Mouse (Mus musculus): ENCODE results near the gene Tubb4a.
"Not testable (repeated sequence)": the region's sequence is repeated elsewhere in the genome, so short reads cannot be mapped to it uniquely, and the experiment has no call there.

Tubb4a gene

DNA sequence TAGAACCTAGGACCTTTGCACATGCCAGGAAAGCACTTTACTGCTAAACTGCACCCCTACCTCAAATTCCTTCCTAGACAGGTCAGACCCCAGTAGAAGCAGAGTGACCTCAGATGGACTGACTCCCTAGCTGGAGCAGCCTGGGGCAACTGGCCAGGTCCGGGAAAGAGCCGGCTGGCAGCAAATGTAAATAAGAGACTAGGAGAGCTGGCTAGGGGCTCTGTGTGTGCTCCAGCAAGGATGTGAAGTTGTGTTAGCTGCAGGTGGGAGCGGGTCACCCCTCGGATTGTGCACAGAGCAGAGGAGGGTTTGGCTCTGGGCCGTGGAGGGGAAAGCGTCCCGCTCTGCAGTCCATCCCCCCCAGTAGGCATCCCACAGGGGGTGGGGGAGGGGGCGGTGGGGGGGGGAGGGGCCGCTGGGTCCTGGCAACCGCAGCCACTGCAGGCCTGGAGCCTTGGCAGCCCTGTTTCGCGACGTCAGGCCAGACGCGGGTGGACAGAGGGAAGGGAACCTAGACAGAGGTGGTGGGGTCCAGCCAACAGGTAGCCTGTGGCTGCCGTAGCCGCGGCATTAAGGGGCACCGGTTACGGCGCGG is 28.6 kb downstream of the Tubb4a start, which contains the start of gene Crb3:
Crb3 (plus strand) TSS at position 215 of the 595 bp plus-strand sequence.
- no peak for DNase-seq (ENCODE audit: low spot score)

DNA sequence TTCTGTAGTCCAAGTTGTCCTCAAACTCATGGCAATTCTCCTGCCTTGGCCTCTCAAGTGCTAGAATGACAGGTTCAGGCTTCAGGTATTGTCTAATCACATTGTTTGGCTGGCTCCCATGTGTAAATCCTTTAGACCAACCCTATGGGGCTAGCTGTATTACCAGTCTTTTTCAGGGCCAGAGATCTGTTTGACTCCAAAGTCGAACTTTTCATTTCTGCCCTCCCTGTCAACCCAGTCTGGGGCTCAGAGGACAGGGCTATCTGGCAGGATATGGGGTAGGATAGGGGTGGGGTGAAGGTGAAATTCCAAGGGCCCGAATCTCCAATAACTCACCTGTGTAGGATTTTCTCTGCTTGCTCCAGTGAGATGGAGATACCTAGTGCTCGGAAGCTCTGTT is 31.3 kb downstream of the Tubb4a start:
- no peak for DNase-seq (ENCODE audit: low spot score)

DNA sequence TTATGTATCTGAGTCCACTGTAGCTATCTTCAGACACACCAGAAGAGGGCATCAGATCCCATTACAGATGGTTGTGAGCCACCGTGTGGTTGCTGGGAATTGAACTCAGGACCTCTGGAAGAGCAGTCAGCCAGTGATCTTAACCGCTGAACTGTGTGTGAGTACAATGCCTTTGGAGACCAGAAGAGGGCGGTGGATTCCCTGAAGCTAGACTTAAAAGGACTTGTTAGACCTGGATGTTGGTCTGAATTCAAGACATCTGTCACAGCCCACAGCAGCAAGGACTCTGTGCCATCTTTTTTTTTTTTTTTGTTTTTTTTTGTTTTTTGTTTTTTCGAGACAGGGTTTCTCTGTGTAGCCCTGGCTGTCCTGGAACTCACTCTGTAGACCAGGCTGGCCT is 35.9 kb downstream of the Tubb4a start:
- DNase-seq (ENCODE audit: low spot score) = not testable (repeated sequence)

DNA sequence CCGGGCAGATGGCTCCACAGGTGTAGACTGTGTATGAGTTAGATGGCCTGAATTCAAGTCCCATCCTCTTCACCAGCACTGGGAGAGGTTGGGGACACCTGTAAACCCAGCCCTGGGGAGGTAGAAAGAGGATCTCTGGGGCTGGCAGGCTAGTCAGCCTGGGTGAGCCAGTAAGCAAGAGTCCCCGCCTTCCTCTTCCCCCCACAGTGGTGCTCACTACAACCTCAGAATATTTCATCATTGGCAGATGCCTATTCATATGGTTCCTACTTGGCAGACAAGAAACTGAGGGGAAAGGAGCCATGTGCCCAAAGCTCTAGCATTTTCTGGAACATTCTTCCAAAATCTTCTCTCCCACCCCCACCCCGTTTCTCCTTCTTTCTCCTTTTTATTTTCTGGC is 38.8 kb downstream of the Tubb4a start:
- DNase-seq (ENCODE audit: low spot score) = no peak

DNA sequence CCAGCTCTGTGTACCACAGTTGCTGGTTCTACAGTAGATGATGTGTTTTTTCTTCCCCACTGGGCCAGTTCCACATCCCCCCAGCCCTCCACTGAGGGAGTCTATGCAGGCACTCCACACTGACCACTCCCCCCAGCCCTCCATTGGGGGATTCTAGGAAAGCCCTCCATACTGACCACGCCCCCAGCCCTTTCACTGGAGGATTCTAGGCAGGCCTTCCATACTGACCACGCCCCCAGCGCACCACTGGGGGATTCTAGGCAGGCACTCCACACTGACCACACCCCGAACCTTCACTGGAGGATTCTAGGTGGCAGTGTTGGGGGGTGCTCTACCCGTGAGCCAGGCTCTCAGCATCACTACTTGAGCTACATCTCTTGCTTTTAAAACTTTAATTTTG is 40.2 kb downstream of the Tubb4a start:
- no peak for DNase-seq (ENCODE audit: low spot score)

DNA sequence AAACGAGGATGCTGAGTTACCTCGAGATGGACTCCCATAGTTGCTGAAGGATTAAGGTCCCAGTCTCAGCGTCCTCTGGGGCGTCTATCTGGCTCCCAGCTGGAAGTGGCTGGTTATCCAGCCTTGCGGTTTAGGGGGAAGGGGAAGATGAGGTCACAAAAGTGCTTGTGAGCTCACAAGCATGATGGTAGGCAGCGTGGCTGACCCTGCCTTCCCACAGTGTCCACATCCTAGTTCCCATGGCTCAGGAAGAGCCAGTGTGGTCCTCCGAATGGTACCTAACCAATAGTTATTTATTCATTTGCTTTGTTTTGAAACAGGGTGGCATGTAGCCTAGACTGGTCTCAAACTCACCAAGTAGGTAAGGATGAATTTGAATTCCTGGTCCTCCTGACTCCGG is 46.0 kb downstream of the Tubb4a start, which contains the start of gene Slc25a41:
Slc25a41 (minus strand) TSS at position 101 of the 400 bp plus-strand sequence.
- no peak for DNase-seq (ENCODE audit: low spot score)

DNA sequence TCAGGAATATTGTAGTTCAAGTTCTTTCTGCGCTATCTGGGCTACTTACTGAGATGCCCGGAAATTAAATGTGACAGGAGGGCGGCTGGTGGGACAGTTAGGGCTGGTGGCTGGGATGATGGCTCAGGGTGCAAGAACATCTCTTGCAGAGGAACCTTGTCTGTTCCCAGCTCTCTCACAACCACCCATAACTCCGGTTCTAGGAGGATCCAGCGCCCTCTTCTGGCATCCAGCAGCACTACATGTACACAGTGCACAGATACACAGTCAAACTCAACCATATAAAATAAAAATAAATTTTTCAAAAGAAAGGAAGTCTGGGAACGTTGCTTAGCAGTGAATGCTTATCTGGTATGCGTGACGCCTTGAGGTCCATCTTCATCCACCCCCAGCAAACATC is 48.6 kb downstream of the Tubb4a start:
- no peak for DNase-seq (ENCODE audit: low spot score)

DNA sequence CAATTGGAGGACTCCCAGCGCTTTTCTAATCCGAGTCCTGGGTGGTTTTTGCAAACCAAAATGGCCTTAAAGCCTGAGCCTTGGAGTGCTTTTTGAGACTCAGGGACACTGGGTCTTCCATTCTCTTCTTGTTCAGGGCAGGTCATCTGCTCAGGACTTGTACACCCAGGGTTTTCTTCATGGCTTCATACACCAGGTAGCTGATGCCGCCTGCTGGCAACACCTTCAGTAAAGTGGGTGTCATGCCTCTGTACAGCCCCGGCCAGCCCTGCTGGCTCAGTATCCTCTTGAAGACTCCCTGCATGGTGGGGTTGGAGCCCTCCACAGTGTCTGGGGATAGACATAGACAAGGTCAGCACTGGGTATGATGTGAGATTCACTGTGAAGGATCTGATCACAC is 54.7 kb downstream of the Tubb4a start:
- no peak for DNase-seq (ENCODE audit: low spot score)

DNA sequence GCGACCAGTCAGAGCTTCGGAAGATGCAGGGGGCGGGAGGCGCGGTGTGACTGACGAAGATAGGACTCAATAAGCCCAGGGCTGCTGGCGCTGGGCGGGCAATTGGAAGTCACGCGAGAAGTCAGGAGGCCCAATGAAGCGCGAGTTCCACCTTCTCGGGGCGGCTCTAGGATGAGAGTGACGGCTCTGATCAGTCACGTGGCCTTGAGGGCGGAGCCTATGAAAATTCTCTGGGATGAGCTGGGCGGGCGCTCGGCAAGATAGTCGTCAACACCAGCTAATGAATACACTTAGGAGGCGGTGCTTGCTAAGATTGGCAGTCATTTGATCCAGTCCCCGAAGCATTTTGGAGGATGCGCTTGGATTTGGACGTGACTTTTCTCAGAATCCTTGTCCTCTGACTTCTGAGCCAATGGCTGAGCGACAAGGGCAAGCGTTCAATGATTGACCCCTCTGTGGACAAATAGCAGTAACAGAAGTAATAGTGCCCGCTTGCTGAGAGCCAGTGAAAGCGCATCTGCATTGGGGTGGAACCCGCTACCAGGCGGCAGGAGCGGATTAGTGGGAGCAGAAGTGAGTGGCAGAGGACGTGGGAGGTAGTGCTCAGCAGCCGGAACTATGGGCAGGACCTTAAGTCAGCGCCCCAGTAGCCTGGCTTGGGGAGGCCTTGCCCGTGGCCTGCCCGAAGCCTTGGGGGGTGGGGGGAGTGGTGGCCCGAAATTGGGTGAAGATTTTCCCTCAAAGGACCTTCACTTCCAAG is 55.7 kb downstream of the Tubb4a start:
- peak; percentile 100 for DNase-seq (ENCODE audit: low spot score)

DNA sequence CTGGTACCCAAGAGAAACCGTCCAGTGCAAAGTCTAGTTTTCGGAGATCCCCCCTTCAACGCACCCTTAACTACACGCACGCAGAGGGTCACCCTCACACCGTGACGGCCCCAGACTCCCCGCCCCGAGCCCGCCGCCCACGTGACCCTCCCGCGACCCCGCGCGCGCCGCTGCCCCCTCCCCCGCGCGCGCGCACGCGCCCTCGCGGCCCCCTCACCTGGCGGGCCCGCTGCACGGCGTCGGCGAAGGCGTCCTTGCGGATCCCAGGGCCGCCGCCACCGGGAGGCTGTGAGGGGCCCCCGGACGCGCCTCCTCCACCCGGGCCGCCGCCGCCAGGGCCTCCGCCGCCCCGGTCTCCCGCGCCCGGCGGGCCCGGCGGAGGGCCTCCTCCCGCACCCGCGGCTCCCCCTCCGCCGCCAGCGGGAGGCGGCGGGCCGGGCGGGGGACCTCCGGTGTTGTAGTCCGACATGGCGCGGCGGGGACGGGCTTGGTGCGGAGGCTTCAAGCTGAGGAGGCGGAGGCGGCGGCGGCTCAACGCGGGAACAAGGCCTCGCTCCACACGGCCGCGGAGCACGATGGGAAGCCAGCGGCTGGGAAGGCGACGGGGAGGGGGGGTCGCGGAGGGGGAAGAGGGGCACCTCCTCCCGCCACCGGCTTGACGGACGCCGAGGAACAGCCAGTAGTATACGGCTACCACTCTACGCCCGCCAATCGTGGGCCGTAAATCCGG is 56.5 kb downstream of the Tubb4a start, which contains the start of gene Khsrp:
Khsrp (minus strand) TSS at position 592 of the 730 bp plus-strand sequence.
- no peak for DNase-seq (ENCODE audit: low spot score)
